Mouse (Mus musculus): ENCODE measurements around the gene Slc12a9. TPM values are rescaled to one million over a fixed set of nuclear protein-coding genes. Genes with fewer than 3 reads are reported as not detected.

Gene Slc12a9
- polyA plus RNA-seq, 1 experiment from 2014 or later: 2.8 TPM

DNA sequence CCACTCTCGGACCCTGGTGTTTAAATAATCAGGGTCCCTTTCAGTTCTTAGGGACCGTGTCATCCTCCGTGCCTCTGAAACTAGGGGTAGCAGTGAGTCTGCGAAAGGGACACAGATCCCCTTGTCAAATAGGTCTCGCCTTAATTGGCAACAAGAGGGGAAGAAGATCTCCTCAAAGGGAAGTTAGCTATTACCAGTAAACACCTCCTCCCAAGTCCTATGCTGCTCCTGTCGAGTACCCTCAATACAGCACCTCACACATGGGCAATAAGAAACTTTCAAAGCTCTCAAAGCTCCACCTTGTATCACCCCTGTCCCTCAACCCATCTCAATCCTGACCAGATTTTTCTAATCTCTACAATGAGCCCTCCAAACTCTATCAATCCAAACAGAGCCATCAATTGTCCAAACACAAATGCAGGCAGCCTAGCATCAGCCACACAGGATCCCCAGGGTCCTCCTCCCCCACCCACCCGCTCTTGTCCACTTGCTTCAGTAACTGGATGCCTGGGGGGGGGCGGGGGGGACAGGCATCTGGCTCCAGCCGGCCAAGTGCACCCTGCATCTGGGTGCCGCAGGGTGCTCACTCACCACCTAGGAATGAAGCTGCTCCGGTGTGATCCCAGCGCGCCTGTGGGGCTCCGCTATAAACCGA is 413 bp downstream of the Slc12a9 start:
- peak overlapping the region; percentile 91 for H3K4me2 ChIP-seq
- H3K9me3 ChIP-seq (replicated peaks): no peaks in the 10 kb centered on the region
- H3K36me3 ChIP-seq: no peaks in the 10 kb centered on the region
- 0 out of 2 replicates have a peak overlapping the region, but pooled peaks have one; percentile 23 for H3K27ac ChIP-seq
- H3K4me1 ChIP-seq (replicated peaks): peaks cover 45% of the 10 kb centered on the region
- ATAC-seq (ENCODE audit: low read depth) (0 out of 2 replicates have a peak, but pooled peaks have one; percentile 2), DNase-seq (no peak)
- peak overlapping the region; percentile 68 for H3K4me3 ChIP-seq (replicated peaks)
- WGBS (ENCODE audit: insufficient replicate concordance): 10% methylated on average over 15 of the region's 15 CpGs
- peak overlapping the region; percentile 70 for H3K9ac ChIP-seq
- H3K27me3 ChIP-seq: no peaks in the 10 kb centered on the region

DNA sequence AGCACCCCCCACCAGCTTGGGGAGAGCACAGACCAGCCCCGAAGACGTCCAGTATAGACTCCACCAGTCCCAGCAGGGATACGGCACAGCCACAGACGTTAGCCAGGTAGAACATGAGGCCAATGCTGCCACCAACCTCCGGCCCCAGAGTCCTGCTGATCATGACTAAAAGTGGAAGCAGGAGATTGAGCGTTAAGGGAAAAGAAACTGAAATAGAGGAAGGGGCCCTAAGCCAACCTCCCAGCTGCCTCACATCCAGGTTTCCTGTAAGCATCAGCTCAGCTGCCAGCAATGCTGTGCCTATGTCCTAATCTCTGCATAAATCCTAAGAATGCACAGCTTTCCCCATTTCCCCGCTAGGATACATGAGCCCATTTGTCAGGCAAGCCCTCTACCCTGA is 2.5 kb downstream of the Slc12a9 start:
- Histone ChIP-seq H3K4me2 (no peak overlapping the region), H3K4me1 (replicated peaks) (peaks cover 26% of the 10 kb centered on the region), H3K9ac (no peak overlapping the region), H3K9me3 (replicated peaks) (no peaks in the 10 kb centered on the region), H3K4me3 (replicated peaks) (no peak overlapping the region), H3K36me3 (no peaks in the 10 kb centered on the region), H3K27ac (no peak overlapping the region), H3K27me3 (no peaks in the 10 kb centered on the region)
- ATAC-seq (ENCODE audit: low read depth) (no peak), DNase-seq (no peak)
- WGBS (ENCODE audit: insufficient replicate concordance): 56% methylated on average over 7 of the region's 7 CpGs

GRCm38 (mm10) chr5:137320996-137321395 is 12.4 kb downstream of the Slc12a9 start:
- ATAC-seq (ENCODE audit: low read depth) (peak; percentile 75), DNase-seq (no peak)
- Histone ChIP-seq H3K9ac (no peak overlapping the region), H3K9me3 (replicated peaks) (no peaks in the 10 kb centered on the region), H3K4me2 (no peak overlapping the region), H3K4me1 (replicated peaks) (peaks cover 24% of the 10 kb centered on the region), H3K4me3 (replicated peaks) (no peak overlapping the region), H3K27ac (no peak overlapping the region), H3K36me3 (peaks cover 4% of the 10 kb centered on the region; the same call in 1 of the 2 replicates), H3K27me3 (no peaks in the 10 kb centered on the region)
- WGBS (ENCODE audit: insufficient replicate concordance): 74% methylated on average over 3 of the region's 3 CpGs

GRCm38 (mm10) chr5:137318570-137318969 is 14.8 kb downstream of the Slc12a9 start:
- no peak overlapping the region for H3K4me2 ChIP-seq
- H3K27me3 ChIP-seq: no peaks in the 10 kb centered on the region
- peaks cover 4% of the 10 kb centered on the region; the same call in 1 of the 2 replicates for H3K36me3 ChIP-seq
- no peaks in the 10 kb centered on the region for H3K9me3 ChIP-seq (replicated peaks)
- ATAC-seq (ENCODE audit: low read depth): no peak
- peaks cover 46% of the 10 kb centered on the region for H3K4me1 ChIP-seq (replicated peaks)
- no peak overlapping the region for H3K27ac ChIP-seq
- no peak overlapping the region for H3K4me3 ChIP-seq (replicated peaks)
- H3K9ac ChIP-seq: no peak overlapping the region
- WGBS (ENCODE audit: insufficient replicate concordance): 71% methylated on average over 1 of the region's 1 CpGs
- no peak for DNase-seq

- whole genome bisulfite sequencing (ENCODE audit: insufficient replicate concordance): 34% methylated on average over 8 of the region's 8 CpGs
- Histone ChIP-seq H3K9ac (no peak overlapping the region), H3K27me3 (no peaks in the 10 kb centered on the region), H3K36me3 (peaks cover 3% of the 10 kb centered on the region; the same call in 1 of the 2 replicates), H3K4me2 (no peak overlapping the region), H3K9me3 (replicated peaks) (no peaks in the 10 kb centered on the region), H3K4me1 (replicated peaks) (peaks cover 58% of the 10 kb centered on the region), H3K27ac (no peak overlapping the region), H3K4me3 (replicated peaks) (no peak overlapping the region)
- ATAC-seq (ENCODE audit: low read depth): no peak
- no peak for DNase-seq
These were observed 16.0 kb downstream of the Slc12a9 start for GRCm38 (mm10) chr5:137317361-137317760.

GRCm38 (mm10) chr5:137315084-137315903 is 18.1 kb downstream of the Slc12a9 start:
- Histone ChIP-seq H3K4me2 (no peak overlapping the region), H3K36me3 (peaks cover 11% of the 10 kb centered on the region), H3K4me1 (replicated peaks) (peaks cover 63% of the 10 kb centered on the region), H3K9ac (peak overlapping the region; percentile 76; the same call in 1 of the 2 replicates), H3K9me3 (replicated peaks) (no peaks in the 10 kb centered on the region), H3K27me3 (no peaks in the 10 kb centered on the region), H3K27ac (no peak overlapping the region), H3K4me3 (replicated peaks) (no peak overlapping the region)
- WGBS (ENCODE audit: insufficient replicate concordance): 51% methylated on average over 30 of the region's 30 CpGs
- no peak for DNase-seq
- ATAC-seq (ENCODE audit: low read depth): peak; percentile 27; the same call in 1 of the 2 replicates

- peak within 1 kb of the TSS; percentile 82 for H3K4me2 ChIP-seq
- ATAC-seq (ENCODE audit: low read depth): peak; percentile 66
- peaks cover 63% of the 10 kb centered on the region for H3K4me1 ChIP-seq (replicated peaks)
- DNase-seq: peak; percentile 66
- H3K27me3 ChIP-seq: no peaks in the 10 kb centered on the region
- peak within 1 kb of the TSS; percentile 76 for H3K9ac ChIP-seq
- H3K4me3 ChIP-seq (replicated peaks): peak within 1 kb of the TSS; percentile 63
- WGBS (ENCODE audit: insufficient replicate concordance): 33% methylated on average over 30 of the region's 30 CpGs
- H3K9me3 ChIP-seq (replicated peaks): no peaks in the 10 kb centered on the region
- peaks cover 20% of the 10 kb centered on the region for H3K36me3 ChIP-seq
- peak within 1 kb of the TSS; percentile 62 for H3K27ac ChIP-seq
These were observed 19.0 kb downstream of the Slc12a9 start, which contains the start of gene Trip6 for GRCm38 (mm10) chr5:137314193-137315083. TSS of gene Trip6 (minus strand) at chr5:137314404.

DNA sequence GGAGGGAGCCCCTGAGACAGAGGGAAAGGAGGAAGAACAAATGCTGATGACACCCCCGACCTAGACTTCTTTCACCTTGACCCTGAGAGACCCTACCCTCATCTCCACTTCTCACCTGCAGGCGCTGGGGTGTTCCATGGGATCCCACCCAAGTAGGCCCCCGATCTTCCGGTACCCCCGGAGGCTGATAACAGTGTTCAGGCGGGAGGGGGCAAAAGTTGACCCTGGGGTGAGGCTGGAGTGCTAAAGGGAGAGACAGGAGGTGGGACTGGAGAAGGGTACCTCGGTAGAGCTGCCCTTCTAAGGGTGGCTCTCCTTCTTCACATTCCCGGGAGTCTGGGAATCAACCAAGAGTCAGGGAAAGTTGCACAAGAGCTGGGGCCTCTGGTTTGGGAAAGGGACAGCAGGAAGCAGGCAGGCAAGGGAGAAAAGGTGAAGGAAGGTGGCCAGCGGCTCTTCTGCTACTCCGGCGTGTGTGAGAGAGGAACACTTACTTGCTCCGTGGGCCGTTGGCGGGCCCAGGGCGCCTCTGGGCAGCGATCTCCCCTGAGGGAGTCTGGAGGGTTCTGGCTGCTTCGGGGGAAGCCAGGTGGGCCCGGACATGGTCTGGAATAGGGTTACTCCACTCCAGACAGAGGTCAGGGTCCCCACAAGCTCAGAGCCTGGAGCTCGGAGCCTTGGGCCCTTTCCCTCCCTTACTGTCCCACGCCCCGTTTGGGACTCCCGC is 19.8 kb downstream of the Slc12a9 start:
- Histone ChIP-seq H3K27me3 (no peaks in the 10 kb centered on the region), H3K9me3 (replicated peaks) (no peaks in the 10 kb centered on the region), H3K9ac (peak overlapping the region; percentile 76), H3K36me3 (peaks cover 28% of the 10 kb centered on the region), H3K4me1 (replicated peaks) (peaks cover 61% of the 10 kb centered on the region), H3K4me2 (peak overlapping the region; percentile 82), H3K4me3 (replicated peaks) (peak overlapping the region; percentile 63), H3K27ac (peak overlapping the region; percentile 62)
- DNase-seq (no peak), ATAC-seq (ENCODE audit: low read depth) (peak; percentile 48)
- 5% methylated on average over 22 of the region's 22 CpGs for WGBS (ENCODE audit: insufficient replicate concordance)

DNA sequence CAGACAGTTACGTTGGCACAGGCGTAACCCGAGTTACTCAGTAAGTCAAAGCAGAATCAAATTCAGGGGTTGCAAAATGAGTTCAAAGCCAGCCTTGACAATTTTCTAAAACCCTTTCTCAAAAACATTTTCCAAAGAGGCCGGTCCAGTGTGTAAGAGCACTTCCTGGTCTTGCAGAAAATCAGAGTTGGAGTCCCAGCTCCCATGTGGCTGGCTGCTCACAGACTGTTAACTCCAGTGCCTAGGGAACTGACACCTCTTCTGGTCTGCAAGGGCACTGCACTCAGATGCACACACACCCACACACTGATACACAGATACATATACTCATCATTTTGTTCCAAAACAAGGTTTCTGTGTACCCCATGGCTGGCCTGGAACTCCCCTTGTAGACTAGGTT is 25.0 kb downstream of the Slc12a9 start:
- ATAC-seq (ENCODE audit: low read depth) (no peak), DNase-seq (no peak)
- H3K9ac ChIP-seq: peak overlapping the region; percentile 99
- peak overlapping the region; percentile 98 for H3K4me3 ChIP-seq (replicated peaks)
- no peaks in the 10 kb centered on the region for H3K27me3 ChIP-seq
- H3K27ac ChIP-seq: peak overlapping the region; percentile 94
- peaks cover 61% of the 10 kb centered on the region for H3K36me3 ChIP-seq
- peaks cover 62% of the 10 kb centered on the region for H3K4me1 ChIP-seq (replicated peaks)
- peak overlapping the region; percentile 88 for H3K4me2 ChIP-seq
- no peaks in the 10 kb centered on the region for H3K9me3 ChIP-seq (replicated peaks)
- 88% methylated on average over 4 of the region's 4 CpGs for WGBS (ENCODE audit: insufficient replicate concordance)

DNA sequence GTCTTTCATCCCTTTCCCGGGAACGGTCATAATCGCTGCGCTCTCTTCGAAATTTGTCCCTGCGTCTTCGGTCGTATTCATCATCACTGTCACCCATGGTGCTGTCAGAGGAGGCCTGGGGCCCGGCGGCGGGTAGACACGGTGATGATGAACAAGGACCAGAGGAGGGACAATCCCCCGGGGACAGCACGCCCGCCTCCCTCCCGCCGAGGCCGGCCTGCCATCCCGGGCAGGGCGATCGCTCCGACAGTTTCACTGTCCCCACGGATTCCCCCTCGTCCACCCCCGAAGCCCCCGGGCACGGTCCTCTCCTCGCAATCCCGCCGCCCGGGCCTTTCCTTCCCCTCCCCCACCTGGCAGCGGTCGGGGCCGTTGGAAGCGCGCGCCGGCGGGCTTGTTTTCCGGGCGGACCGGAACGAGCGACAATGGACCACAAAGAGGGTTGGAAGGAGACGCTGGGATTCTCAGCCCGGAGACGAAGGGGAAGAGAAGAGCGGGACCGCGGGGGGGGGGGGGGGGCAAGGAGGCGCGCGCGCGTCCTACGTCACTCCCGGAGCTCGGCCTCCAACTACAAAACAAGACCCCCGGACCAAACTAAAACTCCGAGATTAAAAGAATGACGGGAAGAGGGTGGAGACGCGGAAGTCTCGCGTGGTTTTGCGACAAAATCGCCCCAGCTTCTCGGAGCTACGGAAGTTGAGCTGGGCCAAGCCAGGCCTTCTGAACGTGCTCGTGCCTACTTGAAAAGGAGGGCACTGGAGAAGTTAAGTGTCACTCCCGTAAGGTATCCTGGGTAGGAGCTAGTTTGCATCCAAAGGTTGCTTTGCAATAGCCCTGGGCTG is 26.1 kb downstream of the Slc12a9 start, which contains the start of gene Srrt:
Gene Srrt (minus strand): TSS at position 604 of the 842 bp plus-strand sequence.
- H3K4me1 ChIP-seq (replicated peaks): peaks cover 60% of the 10 kb centered on the region
- peak within 1 kb of the TSS; percentile 98 for H3K4me3 ChIP-seq (replicated peaks)
- under 1% methylated on average over 71 of the region's 72 CpGs for WGBS (ENCODE audit: insufficient replicate concordance)
- H3K27ac ChIP-seq: peak within 1 kb of the TSS; percentile 94
- ATAC-seq (ENCODE audit: low read depth) (peak; percentile 79), DNase-seq (peak; percentile 85)
- H3K9me3 ChIP-seq (replicated peaks): no peaks in the 10 kb centered on the region
- peak within 1 kb of the TSS; percentile 88 for H3K4me2 ChIP-seq
- H3K9ac ChIP-seq: peak within 1 kb of the TSS; percentile 99
- H3K36me3 ChIP-seq: peaks cover 71% of the 10 kb centered on the region
- H3K27me3 ChIP-seq: no peaks in the 10 kb centered on the region
